Mouse (Mus musculus) limb, embryonic 13.5 days (tissue): ENCODE measurements around the gene Styk1. TPM values are rescaled to one million over a fixed set of nuclear protein-coding genes. Genes with fewer than 3 reads are reported as not detected.

ENCODE experiments used
- ATAC-seq: fragments of 200-750 bp; cut with Nextera tagmentation; 2 replicates; pipeline ENCODE4 v1.8.0; 2017; ENCODE audit warnings: low read depth, moderate number of reproducible peaks, moderate TSS enrichment; ENCODE audit not compliant: low FRiP score
- H3K27ac ChIP-seq: fragments of 300-500 bp; sonication (generic); 2 replicates; pipeline ENCODE4 v1.5.1; 2015; ENCODE audit warnings: inconsistent platforms, mild to moderate bottlenecking, moderate library complexity
- H3K27me3 ChIP-seq: fragments of 300-500 bp; sonication (generic); 2 replicates; pipeline ENCODE4 v1.6.1; 2015; ENCODE audit warnings: mild to moderate bottlenecking, inconsistent platforms
- H3K36me3 ChIP-seq: fragments of 300-500 bp; sonication (generic); 2 replicates; pipeline ENCODE4 v1.6.1; 2015; ENCODE audit warnings: inconsistent platforms, mild to moderate bottlenecking, moderate library complexity
- H3K4me1 ChIP-seq: fragments of 300-500 bp; sonication (generic); 2 replicates; pipeline ENCODE4 v1.6.1; 2015; ENCODE audit warnings: inconsistent platforms
- H3K4me2 ChIP-seq: fragments of 300-500 bp; sonication (generic); replicated peaks from 2 replicates; pipeline ENCODE4 v1.6.1; 2015; ENCODE audit warnings: inconsistent platforms, mild to moderate bottlenecking, moderate library complexity
- H3K4me3 ChIP-seq: fragments of 300-500 bp; sonication (generic); 2 replicates; pipeline ENCODE4 v1.5.1; 2015; ENCODE audit warnings: moderate library complexity, mild to moderate bottlenecking, inconsistent platforms
- H3K9ac ChIP-seq: fragments of 300-500 bp; sonication (generic); 2 replicates; pipeline ENCODE4 v1.6.1; 2015; ENCODE audit warnings: mild to moderate bottlenecking, inconsistent platforms
- H3K9me3 ChIP-seq: fragments of 300-500 bp; sonication (generic); 2 replicates; pipeline ENCODE4 v1.6.1; 2016; ENCODE audit warnings: inconsistent platforms
- WGBS: fragments of 180-500 bp; shearing (Covaris S2); methylation state at CpG from one replicate; pipeline ENCODE4 v1.1.7; 2015; 5-methylcytosine and 5-hydroxymethylcytosine counted together
- polyA plus RNA-seq: library from polyadenylated mRNA; unstranded; fragments of >200 nt; fragmentation: Nextera tagmentation; extraction: Ambion mirVana; gene quantifications from 2 replicates; pipeline ENCODE4 v1.2.1, GENCODE M21; 2015

The Styk1 gene
- polyA plus RNA-seq, 1 experiment from 2014 or later = 2.1 TPM

- Histone ChIP-seq H3K4me3 (no peak overlapping the region), H3K4me1 (no peaks in the 10 kb centered on the region), H3K9me3 (no peaks in the 10 kb centered on the region), H3K27ac (no peak overlapping the region), H3K4me2 (no peak overlapping the region), H3K9ac (no peak overlapping the region), H3K27me3 (no peaks in the 10 kb centered on the region), H3K36me3 (peaks cover 45% of the 10 kb centered on the region)
- no peak for ATAC-seq
- 77% methylated on average over 7 of the region's 7 CpGs for WGBS
These were observed 9.8 kb upstream of the Styk1 start for GRCm38 (mm10) chr6:131362987-131363765.

- ATAC-seq = peak; percentile 51; the same call in 1 of the 2 replicates
- 78% methylated on average over 5 of the region's 5 CpGs for WGBS
- no peak overlapping the region for H3K4me3 ChIP-seq
- H3K4me2 ChIP-seq = no peak overlapping the region
- H3K9me3 ChIP-seq = no peaks in the 10 kb centered on the region
- no peaks in the 10 kb centered on the region for H3K27me3 ChIP-seq
- H3K4me1 ChIP-seq = no peaks in the 10 kb centered on the region
- H3K9ac ChIP-seq = no peak overlapping the region
- H3K27ac ChIP-seq = no peak overlapping the region
- peaks cover 21% of the 10 kb centered on the region for H3K36me3 ChIP-seq
These were observed 7.3 kb upstream of the Styk1 start for GRCm38 (mm10) chr6:131360693-131361092.

GRCm38 (mm10) chr6:131359543-131359942 lies 6.1 kb upstream of the Styk1 start:
- no peak overlapping the region for H3K27ac ChIP-seq
- no peaks in the 10 kb centered on the region for H3K9me3 ChIP-seq
- H3K4me2 ChIP-seq = no peak overlapping the region
- H3K4me1 ChIP-seq = peaks cover 6% of the 10 kb centered on the region; the same call in 1 of the 2 replicates
- H3K27me3 ChIP-seq = no peaks in the 10 kb centered on the region
- no peak for ATAC-seq
- no peak overlapping the region for H3K4me3 ChIP-seq
- WGBS = 89% methylated on average over 2 of the region's 2 CpGs
- H3K9ac ChIP-seq = no peak overlapping the region
- peaks cover 13% of the 10 kb centered on the region for H3K36me3 ChIP-seq

GRCm38 (mm10) chr6:131354913-131355312 lies 1.5 kb upstream of the Styk1 start:
- Histone ChIP-seq H3K4me2 (no peak overlapping the region), H3K9me3 (no peaks in the 10 kb centered on the region), H3K27ac (no peak overlapping the region), H3K9ac (no peak overlapping the region), H3K4me1 (peaks cover 10% of the 10 kb centered on the region; the same call in 1 of the 2 replicates), H3K27me3 (no peaks in the 10 kb centered on the region), H3K4me3 (no peak overlapping the region), H3K36me3 (no peaks in the 10 kb centered on the region)
- no peak for ATAC-seq
- 3% methylated on average over 4 of the region's 4 CpGs for WGBS

- no peaks in the 10 kb centered on the region for H3K27me3 ChIP-seq
- ATAC-seq = no peak
- no peaks in the 10 kb centered on the region for H3K9me3 ChIP-seq
- no peaks in the 10 kb centered on the region for H3K4me1 ChIP-seq
- no peak overlapping the region for H3K4me2 ChIP-seq
- no peak overlapping the region for H3K27ac ChIP-seq
- H3K4me3 ChIP-seq = no peak overlapping the region
- WGBS = 78% methylated on average over 2 of the region's 2 CpGs
- H3K36me3 ChIP-seq = no peaks in the 10 kb centered on the region
- H3K9ac ChIP-seq = no peak overlapping the region
These were observed 6.4 kb downstream of the Styk1 start for GRCm38 (mm10) chr6:131347026-131347425.

- Histone ChIP-seq H3K4me2 (no peak overlapping the region), H3K27me3 (no peaks in the 10 kb centered on the region), H3K9me3 (no peaks in the 10 kb centered on the region), H3K4me3 (no peak overlapping the region), H3K9ac (no peak overlapping the region), H3K36me3 (no peaks in the 10 kb centered on the region), H3K27ac (no peak overlapping the region), H3K4me1 (no peaks in the 10 kb centered on the region)
- 82% methylated on average over 7 of the region's 7 CpGs for WGBS
- no peak for ATAC-seq
These were observed 9.1 kb downstream of the Styk1 start for GRCm38 (mm10) chr6:131344346-131344745.

- no peaks in the 10 kb centered on the region for H3K9me3 ChIP-seq
- no peak overlapping the region for H3K4me2 ChIP-seq
- ATAC-seq = no peak
- no peaks in the 10 kb centered on the region for H3K27me3 ChIP-seq
- H3K9ac ChIP-seq = no peak overlapping the region
- H3K4me3 ChIP-seq = no peak overlapping the region
- no peak overlapping the region for H3K27ac ChIP-seq
- H3K36me3 ChIP-seq = no peaks in the 10 kb centered on the region
- WGBS = 46% methylated on average over 3 of the region's 3 CpGs
- no peaks in the 10 kb centered on the region for H3K4me1 ChIP-seq
These were observed 13.3 kb downstream of the Styk1 start for GRCm38 (mm10) chr6:131340082-131340481.

GRCm38 (mm10) chr6:131339309-131339708 lies 14.1 kb downstream of the Styk1 start:
- Histone ChIP-seq H3K4me1 (no peaks in the 10 kb centered on the region), H3K4me3 (no peak overlapping the region), H3K4me2 (no peak overlapping the region), H3K27ac (no peak overlapping the region), H3K36me3 (no peaks in the 10 kb centered on the region), H3K9ac (no peak overlapping the region), H3K27me3 (no peaks in the 10 kb centered on the region), H3K9me3 (no peaks in the 10 kb centered on the region)
- no peak for ATAC-seq
- WGBS = 83% methylated on average over 3 of the region's 3 CpGs

GRCm38 (mm10) chr6:131338787-131339186 lies 14.6 kb downstream of the Styk1 start:
- Histone ChIP-seq H3K27ac (no peak overlapping the region), H3K4me3 (no peak overlapping the region), H3K9ac (no peak overlapping the region), H3K36me3 (no peaks in the 10 kb centered on the region), H3K4me2 (no peak overlapping the region), H3K9me3 (no peaks in the 10 kb centered on the region), H3K4me1 (no peaks in the 10 kb centered on the region), H3K27me3 (no peaks in the 10 kb centered on the region)
- ATAC-seq = no peak
- WGBS = 79% methylated on average over 1 of the region's 1 CpGs

- Histone ChIP-seq H3K9me3 (no peaks in the 10 kb centered on the region), H3K27me3 (no peaks in the 10 kb centered on the region), H3K4me3 (no peak overlapping the region), H3K27ac (no peak overlapping the region), H3K4me1 (no peaks in the 10 kb centered on the region), H3K9ac (no peak overlapping the region), H3K4me2 (no peak overlapping the region), H3K36me3 (no peaks in the 10 kb centered on the region)
- 80% methylated on average over 2 of the region's 2 CpGs for WGBS
- no peak for ATAC-seq
These were observed 26.3 kb downstream of the Styk1 start for GRCm38 (mm10) chr6:131327076-131327475.

GRCm38 (mm10) chr6:131321854-131322639 lies 31.4 kb downstream of the Styk1 start:
- Histone ChIP-seq H3K27me3 (no peaks in the 10 kb centered on the region), H3K9me3 (no peaks in the 10 kb centered on the region), H3K4me2 (no peak overlapping the region), H3K4me1 (no peaks in the 10 kb centered on the region), H3K9ac (no peak overlapping the region), H3K27ac (no peak overlapping the region), H3K36me3 (no peaks in the 10 kb centered on the region), H3K4me3 (no peak overlapping the region)
- 77% methylated on average over 3 of the region's 3 CpGs for WGBS
- ATAC-seq = no peak
